Mouse (Mus musculus) liver, postnatal 0 days (tissue): ENCODE results near the gene Hoxd8.

Experiments
- CTCF ChIP-seq: sonication (generic); IDR thresholded peaks from 2 replicates; pipeline ENCODE4 v1.5.1; 2016; ENCODE audit warnings: antibody characterized with exemption, low read depth
- EP300 ChIP-seq: IDR thresholded peaks from 2 replicates; pipeline ENCODE4 v1.6.1; 2016; ENCODE audit warnings: antibody characterized with exemption, low read depth, mild to moderate bottlenecking

DNA sequence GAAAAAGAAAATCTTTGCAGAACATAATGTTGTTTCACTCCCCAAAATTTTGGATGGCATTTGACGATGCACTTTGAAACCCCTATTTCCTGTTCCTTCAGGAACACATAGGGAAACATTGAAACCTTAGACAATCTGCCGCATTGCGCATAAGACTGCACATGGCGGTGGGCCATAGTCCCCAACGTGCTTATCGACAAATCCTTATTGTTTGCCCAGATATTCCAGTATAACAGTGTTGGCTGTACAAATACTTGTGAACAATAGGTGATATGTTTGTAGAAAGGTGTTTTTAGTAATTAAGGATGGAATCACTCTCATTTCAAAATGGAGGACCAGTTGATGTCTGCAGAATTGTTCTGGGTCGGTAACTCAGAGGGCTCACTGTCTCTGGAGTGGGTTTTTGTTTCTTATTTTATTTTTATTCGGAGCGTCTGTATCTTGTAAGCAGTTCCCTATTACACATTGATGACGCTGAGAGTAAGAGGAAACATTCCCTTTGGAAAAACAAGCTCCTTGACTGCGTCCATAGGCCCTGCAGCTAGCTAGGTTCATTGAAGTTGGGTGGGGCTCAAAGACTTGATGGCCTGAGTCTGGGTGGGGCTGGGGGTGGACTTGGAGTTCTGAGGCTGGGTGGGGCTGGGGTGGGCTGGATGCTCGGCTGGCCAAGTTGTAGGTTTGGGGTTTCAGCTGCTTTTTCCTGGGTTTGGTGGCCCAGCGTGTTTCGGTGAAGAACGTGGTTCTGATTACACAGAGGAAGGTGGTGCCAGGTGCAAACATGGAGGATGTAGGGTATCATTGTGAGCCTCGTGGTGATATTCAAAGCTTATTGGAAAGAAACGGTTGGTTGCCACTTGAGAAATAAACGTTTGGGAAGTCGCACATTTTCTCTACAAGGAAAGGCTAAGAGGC, 9.1 kb downstream of the Hoxd8 start:
- no peak for TF ChIP-seq CTCF
- no peak for TF ChIP-seq EP300
